In the genomic region with DNA sequence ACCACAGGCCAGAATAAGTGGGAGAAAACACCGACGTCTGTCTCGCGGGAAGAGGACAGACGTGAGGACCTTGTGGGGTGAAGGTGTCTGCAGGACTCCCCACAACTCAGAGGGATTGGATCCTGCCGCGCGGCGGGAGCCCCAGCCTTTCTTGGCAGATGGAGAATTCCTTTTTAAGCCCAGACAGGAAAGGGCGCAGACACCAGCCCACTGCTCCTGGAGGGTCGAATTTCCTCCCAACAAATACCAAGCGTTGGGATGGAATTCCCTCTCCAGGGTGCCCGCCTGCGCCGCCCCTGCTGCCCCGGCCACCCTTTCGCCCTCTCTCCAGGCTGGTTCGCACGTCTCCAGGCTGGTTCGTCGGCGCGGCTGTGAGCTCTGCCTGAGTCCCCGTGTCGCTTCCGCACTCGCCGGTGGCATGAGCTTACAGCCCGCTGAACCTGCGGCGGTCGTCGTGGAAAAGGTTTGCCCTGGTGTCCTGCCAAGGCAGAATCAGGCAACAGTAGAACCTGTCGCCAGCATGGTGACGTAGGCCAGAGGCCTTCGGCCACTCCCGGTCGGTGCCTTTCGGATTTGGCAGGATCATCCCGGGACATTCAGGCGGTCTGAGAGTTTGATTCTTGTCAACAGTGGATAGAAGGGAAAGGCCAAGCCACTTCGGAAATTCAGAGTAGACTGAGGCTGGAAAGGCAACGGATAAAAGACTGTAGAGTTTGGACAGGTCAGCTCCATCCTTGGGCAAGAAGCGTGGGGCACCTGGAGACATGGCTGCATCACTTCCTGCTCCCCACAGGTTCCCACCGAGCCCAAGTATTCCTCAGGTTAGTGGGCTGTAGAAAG, we compare ENCODE assay signal across 9 mouse cellular contexts. TPM values are rescaled to one million over a fixed set of nuclear protein-coding genes. Genes with fewer than 3 reads are reported as not detected.
DNase-seq lines count a peak whose midpoint lies in the region; ATAC-seq and TF ChIP-seq lines count a peak whose summit lies in the region.
"Had no signal": no experiment of that assay in that cellular context is flagged by ENCODE, and none has a peak within 500 bp of the region (broad histone marks: within the 10 kb centered on the region; RNA-seq: fewer than 3 reads in every experiment).

No protein-coding gene starts in this region.

- intact Hi-C loops in gastrocnemius, postnatal 14 days (cut with DNase I; ENCODE audit: low total_unique reads): no loop called here

- peak overlapping the region; percentile 9; the same call in 1 of the 2 replicates for H3K9ac ChIP-seq in ES-E14 (ENCODE audit: insufficient read depth, low read depth, low read length, poor library complexity, severe bottlenecking)
- 0 out of 2 replicates have a peak overlapping the region, but pooled peaks have one; percentile 15 for H3K9ac ChIP-seq in heart, embryonic 15.5 days
- no peak overlapping the region for H3K9ac ChIP-seq in liver, postnatal 0 days (replicated peaks)

- H3K27me3 ChIP-seq in heart, embryonic 15.5 days: peaks cover 83% of the 10 kb centered on the region
- peaks cover 64% of the 10 kb centered on the region for H3K27me3 ChIP-seq in liver, postnatal 0 days (ENCODE audit: insufficient read depth, low read length)

- 5% methylated on average over 45 of the region's 45 CpGs for WGBS in heart, embryonic 15.5 days
- 5% methylated on average over 44 of the region's 45 CpGs for WGBS in liver, postnatal 0 days (ENCODE audit: insufficient replicate concordance)

- no peaks in the 10 kb centered on the region for H3K36me3 ChIP-seq in ES-E14 (ENCODE audit: control insufficient read depth, insufficient read depth, low read length, poor library complexity, severe bottlenecking)
- H3K36me3 ChIP-seq in heart, embryonic 15.5 days: no peaks in the 10 kb centered on the region
- H3K36me3 ChIP-seq in liver, postnatal 0 days (replicated peaks; ENCODE audit: insufficient read depth, low read length): no peaks in the 10 kb centered on the region

- ATAC-seq in heart, embryonic 15.5 days (replicated peaks; ENCODE audit: insufficient number of reproducible peaks, insufficient read depth, low FRiP score, low read depth): no peak
- ATAC-seq in liver, postnatal 0 days: no peak

- H3K27ac ChIP-seq in ES-E14 (ENCODE audit: insufficient read depth, low read depth, low read length, poor library complexity, severe bottlenecking): no peak overlapping the region
- no peak overlapping the region for H3K27ac ChIP-seq in heart, embryonic 15.5 days
- H3K27ac ChIP-seq in liver, postnatal 0 days (ENCODE audit: low read depth): no peak overlapping the region

- peak; percentile 25 for DNase-seq in gastrocnemius, postnatal 10 days
- no peak for DNase-seq in gastrocnemius, postnatal 14 days
- DNase-seq in ES-E14 (ENCODE audit: low read depth, low spot score): no peak
- DNase-seq in liver, postnatal 0 days: peak; percentile 31
- no peak for DNase-seq in spleen, postnatal 14 days (ENCODE audit: low spot score in 2 of 2)
- no peak for DNase-seq in lung, postnatal 14 days
- DNase-seq in spleen, postnatal 10 days (ENCODE audit: low spot score in 2 of 2): no peak

- TF ChIP-seq CTCF in liver, postnatal 0 days (IDR thresholded peaks at IDR 0.05; ENCODE audit: low read depth): no peak

- peak overlapping the region; percentile 62 for H3K4me2 ChIP-seq in heart, embryonic 15.5 days
- peak overlapping the region; percentile 36 for H3K4me2 ChIP-seq in liver, postnatal 0 days (ENCODE audit: low read depth, low read length)

- no peak for TF ChIP-seq EP300 in liver, postnatal 0 days (IDR thresholded peaks at IDR 0.05; ENCODE audit: low read depth)

- H3K9me3 ChIP-seq in ES-E14 (ENCODE audit: control insufficient read depth, insufficient read depth, low read depth, low read length): no peaks in the 10 kb centered on the region
- no peaks in the 10 kb centered on the region for H3K9me3 ChIP-seq in heart, embryonic 15.5 days (replicated peaks)
- H3K9me3 ChIP-seq in liver, postnatal 0 days (ENCODE audit: low read length): no peaks in the 10 kb centered on the region

- in situ Hi-C loops in ES-E14 (cut with MboI; ENCODE audit: low sequenced_read_pairs in 2 of 2, unreplicated experiment in 2 of 2): loop anchor here in 1 of 2 experiments (25.0 kb wide), 1 partner anchor 546 kb away; no protein-coding TSS in a partner anchor

- no peaks in the 10 kb centered on the region for H3K4me1 ChIP-seq in ES-E14 (ENCODE audit: control insufficient read depth in 2 of 2, insufficient read depth in 2 of 2, low read length in 2 of 2, poor library complexity in 1 of 2)
- H3K4me1 ChIP-seq in heart, embryonic 15.5 days (replicated peaks): peaks cover 10% of the 10 kb centered on the region
- H3K4me1 ChIP-seq in liver, postnatal 0 days (ENCODE audit: insufficient read depth): peaks cover 4% of the 10 kb centered on the region; the same call in 1 of the 2 replicates

- H3K4me3 ChIP-seq in ES-E14 (ENCODE audit: insufficient read depth in 1 of 2, low read depth in 1 of 2, low read length in 2 of 2, poor library complexity in 1 of 2, severe bottlenecking in 1 of 2): peak overlapping the region; percentile 55 to 64
- peak overlapping the region; percentile 41 for H3K4me3 ChIP-seq in heart, embryonic 15.5 days
- H3K4me3 ChIP-seq in liver, postnatal 0 days (ENCODE audit: low read depth, low read length): peak overlapping the region; percentile 17; the same call in 1 of the 2 replicates

TF ChIP-seq in ES-E14, 5 proteins besides CTCF, POLR2A, EP300 and RAD21:
- TF ChIP-seq ZC3H11A (IDR thresholded peaks at IDR 0.05; ENCODE audit: borderline replicate concordance, low read depth, low read length) (no peak), CHD2 (IDR thresholded peaks at IDR 0.05; ENCODE audit: low read depth, low read length) (peak; percentile 50; the same call in 1 of the 2 replicates), ZNF384 (IDR thresholded peaks at IDR 0.05; ENCODE audit: low read depth, low read length) (no peak), HCFC1 (IDR thresholded peaks at IDR 0.05; ENCODE audit: borderline replicate concordance, insufficient read depth, low read length) (peak; percentile 24; the same call in 1 of the 2 replicates), MAFK (IDR thresholded peaks at IDR 0.05; ENCODE audit: insufficient read depth, low read depth, low read length) (no peak)

RNA-seq across cellular contexts. Expression of a gene that starts 22.1 kb away (rescaled TPM):
- total RNA-seq in gastrocnemius, postnatal 10 days (2021): not detected
- not detected for total RNA-seq in gastrocnemius, postnatal 14 days (2021)
- 0.32 and 0.54 TPM in 2 replicates for total RNA-seq in ES-E14 (2012; rRNA removed)
- polyA plus RNA-seq in heart, embryonic 15.5 days (2015; fragmentation: Nextera tagmentation; extraction: Ambion mirVana): 0.05 TPM in 1 of 2 replicates, not detected in the other
- polyA plus RNA-seq in liver, postnatal 0 days (2015; fragmentation: Nextera tagmentation; extraction: Ambion mirVana): not detected in 2 replicates
- total RNA-seq: heart, adult 18-20 months had no signal

RNA-seq across cellular contexts. Expression of a gene that starts 30.6 kb away (rescaled TPM):
- 1 to 10 TPM; 1.3 to 1.6 TPM for total RNA-seq in gastrocnemius, postnatal 10 days (2021)
- total RNA-seq in gastrocnemius, postnatal 14 days (2021): 1 to 10 TPM in 1 of 2 experiments, under 1 TPM in 1; 0.24 to 1.7 TPM
- total RNA-seq in ES-E14 (2012; rRNA removed): 0.21 and 0.40 TPM in 2 replicates
- polyA plus RNA-seq in heart, embryonic 15.5 days (2015; fragmentation: Nextera tagmentation; extraction: Ambion mirVana): 0.09 TPM in 1 of 2 replicates, not detected in the other
- polyA plus RNA-seq in liver, postnatal 0 days (2015; fragmentation: Nextera tagmentation; extraction: Ambion mirVana): not detected in 2 replicates
- total RNA-seq: heart, adult 18-20 months had no signal

RNA-seq across cellular contexts. Expression of a gene that starts 45.6 kb away (rescaled TPM):
- 1 to 10 TPM; 4.4 to 5.6 TPM for total RNA-seq in gastrocnemius, postnatal 10 days (2021)
- 1 to 10 TPM; 1.5 to 4.0 TPM for total RNA-seq in gastrocnemius, postnatal 14 days (2021)
- total RNA-seq in ES-E14 (2012; rRNA removed): 0.31 TPM in 1 of 2 replicates, not detected in the other
- polyA plus RNA-seq in heart, embryonic 15.5 days (2015; fragmentation: Nextera tagmentation; extraction: Ambion mirVana): 0.06 TPM in 1 of 2 replicates, not detected in the other
- not detected in 2 replicates for polyA plus RNA-seq in liver, postnatal 0 days (2015; fragmentation: Nextera tagmentation; extraction: Ambion mirVana)
- total RNA-seq: heart, adult 18-20 months had no signal

RNA-seq across cellular contexts. Expression of a gene that starts 50.6 kb away (rescaled TPM):
- 10 to 100 TPM; 30.2 to 30.8 TPM for total RNA-seq in gastrocnemius, postnatal 10 days (2021)
- 10 to 100 TPM; 16.3 to 22.7 TPM for total RNA-seq in gastrocnemius, postnatal 14 days (2021)
- total RNA-seq in ES-E14 (2012; rRNA removed): 0.16 and 0.80 TPM in 2 replicates
- 0.19 and 0.55 TPM in 2 replicates for polyA plus RNA-seq in heart, embryonic 15.5 days (2015; fragmentation: Nextera tagmentation; extraction: Ambion mirVana)
- polyA plus RNA-seq in liver, postnatal 0 days (2015; fragmentation: Nextera tagmentation; extraction: Ambion mirVana): not detected in 2 replicates
- total RNA-seq: heart, adult 18-20 months had no signal

Comparison
In these comparisons a context has a peak if more than half of its experiments do, and no peak if none do; other contexts are left out.
1. DNase-seq: peak in gastrocnemius, postnatal 10 days (single experiment) and liver, postnatal 0 days (single experiment); none in gastrocnemius, postnatal 14 days (single experiment), ES-E14 (single experiment), spleen, postnatal 14 days (0 of 2), lung, postnatal 14 days (single experiment) and spleen, postnatal 10 days (0 of 2).
2. Peak in every context shown above with its lines, with median percentiles within 50 percentile points of each other: H3K4me3 ChIP-seq.